Mouse (Mus musculus): ENCODE measurements around the gene Elp1. TPM values are rescaled to one million over a fixed set of nuclear protein-coding genes. Genes with fewer than 3 reads are reported as not detected.
A peak's percentile ranks its signal among the peaks of the same experiment; 100 is the strongest.

The Elp1 gene
- polyA plus RNA-seq, 1 experiment from 2014 or later: 9.7 TPM

- H3K4me3 ChIP-seq (ENCODE audit: low read depth, low read length): no peak overlapping the region
- no peaks in the 10 kb centered on the region for H3K9me3 ChIP-seq (ENCODE audit: control insufficient read depth)
- no peak for TF ChIP-seq CTCF (IDR thresholded peaks at IDR 0.05; ENCODE audit: low read depth)
- H3K4me1 ChIP-seq (replicated peaks; ENCODE audit: control insufficient read depth, insufficient read depth, low read length): no peaks in the 10 kb centered on the region
- no peak overlapping the region for H3K27ac ChIP-seq (ENCODE audit: low read depth, low read length)
- H3K4me2 ChIP-seq (replicated peaks; ENCODE audit: low read depth): no peak overlapping the region
- H3K9ac ChIP-seq (ENCODE audit: low read depth, low read length): no peak overlapping the region
- H3K27me3 ChIP-seq (replicated peaks; ENCODE audit: control insufficient read depth, insufficient read depth, low read length): no peaks in the 10 kb centered on the region
- 81% methylated on average over 7 of the region's 7 CpGs for WGBS
- no peak for ATAC-seq
- H3K36me3 ChIP-seq (ENCODE audit: control insufficient read depth, insufficient read depth): peaks cover 14% of the 10 kb centered on the region
Observed at GRCm38 (mm10) chr4:56829511-56829921, 27.4 kb upstream of the Elp1 start.

DNA sequence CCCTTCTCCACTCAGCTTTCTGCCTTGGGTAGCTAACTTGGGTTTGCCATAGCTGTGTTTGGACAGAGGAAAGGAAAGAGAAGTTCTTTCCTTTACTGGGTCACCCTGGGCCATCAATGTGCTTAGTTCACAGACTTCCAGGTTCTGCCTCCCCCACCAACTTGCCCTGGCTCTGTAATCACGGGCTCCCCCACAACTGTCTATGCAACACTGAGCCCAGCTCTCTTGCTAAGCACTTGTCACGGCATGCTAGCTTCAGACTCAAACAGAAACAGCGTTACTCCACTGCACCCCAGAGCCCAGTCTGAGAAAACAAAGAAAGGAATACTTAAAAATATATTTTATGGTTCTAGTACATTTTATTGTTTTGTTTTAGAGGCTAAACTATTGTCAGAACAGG is 26.8 kb upstream of the Elp1 start:
- H3K9ac ChIP-seq (ENCODE audit: low read depth, low read length): no peak overlapping the region
- H3K4me3 ChIP-seq (ENCODE audit: low read depth, low read length): no peak overlapping the region
- no peak overlapping the region for H3K4me2 ChIP-seq (replicated peaks; ENCODE audit: low read depth)
- no peak overlapping the region for H3K27ac ChIP-seq (ENCODE audit: low read depth, low read length)
- ATAC-seq: no peak
- no peak for TF ChIP-seq CTCF (IDR thresholded peaks at IDR 0.05; ENCODE audit: low read depth)
- H3K36me3 ChIP-seq (ENCODE audit: control insufficient read depth, insufficient read depth): peaks cover 14% of the 10 kb centered on the region
- H3K4me1 ChIP-seq (replicated peaks; ENCODE audit: control insufficient read depth, insufficient read depth, low read length): no peaks in the 10 kb centered on the region
- H3K27me3 ChIP-seq (replicated peaks; ENCODE audit: control insufficient read depth, insufficient read depth, low read length): no peaks in the 10 kb centered on the region
- 88% methylated on average over 3 of the region's 3 CpGs for WGBS
- H3K9me3 ChIP-seq (ENCODE audit: control insufficient read depth): no peaks in the 10 kb centered on the region

DNA sequence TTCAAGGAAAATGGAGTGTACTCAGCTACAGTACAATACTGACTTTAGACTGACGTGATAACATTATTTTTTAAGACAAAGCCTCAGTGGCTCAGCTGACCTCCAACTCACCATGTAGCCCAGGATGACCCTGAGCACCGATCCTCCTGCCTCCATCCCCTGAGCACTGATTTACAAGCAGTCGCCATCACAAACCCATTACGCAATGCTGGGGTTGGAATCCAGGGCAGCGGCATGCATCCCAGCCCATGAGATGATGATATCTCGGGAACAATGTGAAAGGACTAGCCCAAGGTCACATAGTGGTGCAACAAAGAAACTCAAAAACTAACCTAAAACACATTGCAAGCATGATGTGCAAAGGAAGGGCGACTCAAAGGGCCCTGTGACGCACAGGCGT is 22.1 kb upstream of the Elp1 start:
- no peak for TF ChIP-seq CTCF (IDR thresholded peaks at IDR 0.05; ENCODE audit: low read depth)
- no peak for ATAC-seq
- H3K36me3 ChIP-seq (ENCODE audit: control insufficient read depth, insufficient read depth): peaks cover 10% of the 10 kb centered on the region; the same call in 1 of the 2 replicates
- H3K9me3 ChIP-seq (ENCODE audit: control insufficient read depth): no peaks in the 10 kb centered on the region
- H3K4me1 ChIP-seq (replicated peaks; ENCODE audit: control insufficient read depth, insufficient read depth, low read length): no peaks in the 10 kb centered on the region
- WGBS: 87% methylated on average over 9 of the region's 9 CpGs
- H3K4me3 ChIP-seq (ENCODE audit: low read depth, low read length): no peak overlapping the region
- no peaks in the 10 kb centered on the region for H3K27me3 ChIP-seq (replicated peaks; ENCODE audit: control insufficient read depth, insufficient read depth, low read length)
- H3K9ac ChIP-seq (ENCODE audit: low read depth, low read length): no peak overlapping the region
- no peak overlapping the region for H3K27ac ChIP-seq (ENCODE audit: low read depth, low read length)
- no peak overlapping the region for H3K4me2 ChIP-seq (replicated peaks; ENCODE audit: low read depth)

GRCm38 (mm10) chr4:56820017-56820550 is 18.0 kb upstream of the Elp1 start:
- Histone ChIP-seq H3K27me3 (replicated peaks; ENCODE audit: control insufficient read depth, insufficient read depth, low read length) (no peaks in the 10 kb centered on the region), H3K9me3 (ENCODE audit: control insufficient read depth) (no peaks in the 10 kb centered on the region), H3K4me1 (replicated peaks; ENCODE audit: control insufficient read depth, insufficient read depth, low read length) (no peaks in the 10 kb centered on the region), H3K4me2 (replicated peaks; ENCODE audit: low read depth) (no peak overlapping the region), H3K36me3 (ENCODE audit: control insufficient read depth, insufficient read depth) (no peaks in the 10 kb centered on the region), H3K9ac (ENCODE audit: low read depth, low read length) (no peak overlapping the region), H3K27ac (ENCODE audit: low read depth, low read length) (no peak overlapping the region), H3K4me3 (ENCODE audit: low read depth, low read length) (no peak overlapping the region)
- ATAC-seq: no peak
- TF ChIP-seq CTCF (IDR thresholded peaks at IDR 0.05; ENCODE audit: low read depth): peak; percentile 71

DNA sequence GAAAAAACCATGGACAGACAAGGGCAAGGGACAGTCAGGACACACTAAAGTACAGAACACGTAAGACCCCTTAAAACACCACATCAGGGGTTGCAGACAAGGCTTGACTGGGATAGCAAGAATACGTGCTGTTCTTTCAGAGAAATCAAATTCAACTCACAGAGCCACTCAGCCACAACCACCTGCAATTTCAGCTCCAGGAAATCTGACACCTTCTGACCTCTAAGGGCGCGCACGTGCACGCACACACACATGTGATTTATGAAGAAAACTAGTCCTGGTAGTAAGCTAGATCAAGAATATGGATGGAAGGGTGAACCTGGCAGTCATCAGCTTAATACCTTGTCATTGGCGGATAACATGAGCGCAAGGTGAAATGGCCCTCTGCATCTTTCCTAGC is 13.0 kb upstream of the Elp1 start:
- Histone ChIP-seq H3K27ac (ENCODE audit: low read depth, low read length) (no peak overlapping the region), H3K9ac (ENCODE audit: low read depth, low read length) (no peak overlapping the region), H3K4me3 (ENCODE audit: low read depth, low read length) (no peak overlapping the region), H3K4me2 (replicated peaks; ENCODE audit: low read depth) (no peak overlapping the region), H3K9me3 (ENCODE audit: control insufficient read depth) (no peaks in the 10 kb centered on the region), H3K4me1 (replicated peaks; ENCODE audit: control insufficient read depth, insufficient read depth, low read length) (no peaks in the 10 kb centered on the region), H3K36me3 (ENCODE audit: control insufficient read depth, insufficient read depth) (0 out of 2 replicates have a peak, but pooled peaks cover 8% of the 10 kb centered on the region), H3K27me3 (replicated peaks; ENCODE audit: control insufficient read depth, insufficient read depth, low read length) (no peaks in the 10 kb centered on the region)
- TF ChIP-seq CTCF (IDR thresholded peaks at IDR 0.05; ENCODE audit: low read depth): no peak
- no peak for ATAC-seq
- WGBS: 80% methylated on average over 8 of the region's 8 CpGs

DNA sequence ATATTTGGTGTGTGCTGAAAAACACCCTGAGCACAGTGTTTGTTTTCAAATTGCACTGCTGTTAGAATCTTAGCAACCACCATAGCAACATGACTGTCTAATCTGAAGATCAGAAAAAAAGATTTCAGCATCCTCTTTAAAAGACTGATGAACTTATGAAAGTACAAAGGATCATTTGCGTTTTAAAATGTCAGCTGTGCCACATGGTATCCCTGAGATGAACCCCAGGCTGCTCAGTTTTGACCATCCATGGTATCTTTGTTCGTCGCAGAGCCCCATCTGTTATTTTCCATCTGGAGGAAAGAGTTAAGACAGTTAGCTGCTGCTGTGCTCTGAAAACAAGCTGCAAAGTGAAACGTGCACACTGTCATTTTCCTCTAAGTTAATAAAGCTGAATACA is 10.0 kb upstream of the Elp1 start:
- Histone ChIP-seq H3K36me3 (ENCODE audit: control insufficient read depth, insufficient read depth) (0 out of 2 replicates have a peak, but pooled peaks cover 8% of the 10 kb centered on the region), H3K9me3 (ENCODE audit: control insufficient read depth) (no peaks in the 10 kb centered on the region), H3K27ac (ENCODE audit: low read depth, low read length) (no peak overlapping the region), H3K9ac (ENCODE audit: low read depth, low read length) (no peak overlapping the region), H3K4me1 (replicated peaks; ENCODE audit: control insufficient read depth, insufficient read depth, low read length) (no peaks in the 10 kb centered on the region), H3K4me2 (replicated peaks; ENCODE audit: low read depth) (no peak overlapping the region), H3K4me3 (ENCODE audit: low read depth, low read length) (no peak overlapping the region), H3K27me3 (replicated peaks; ENCODE audit: control insufficient read depth, insufficient read depth, low read length) (no peaks in the 10 kb centered on the region)
- WGBS: 63% methylated on average over 4 of the region's 4 CpGs
- no peak for TF ChIP-seq CTCF (IDR thresholded peaks at IDR 0.05; ENCODE audit: low read depth)
- ATAC-seq: no peak

- TF ChIP-seq CTCF (IDR thresholded peaks at IDR 0.05; ENCODE audit: low read depth): no peak
- Histone ChIP-seq H3K9me3 (ENCODE audit: control insufficient read depth) (no peaks in the 10 kb centered on the region), H3K36me3 (ENCODE audit: control insufficient read depth, insufficient read depth) (peaks cover 10% of the 10 kb centered on the region), H3K27me3 (replicated peaks; ENCODE audit: control insufficient read depth, insufficient read depth, low read length) (no peaks in the 10 kb centered on the region), H3K4me3 (ENCODE audit: low read depth, low read length) (no peak overlapping the region), H3K4me2 (replicated peaks; ENCODE audit: low read depth) (no peak overlapping the region), H3K4me1 (replicated peaks; ENCODE audit: control insufficient read depth, insufficient read depth, low read length) (no peaks in the 10 kb centered on the region), H3K9ac (ENCODE audit: low read depth, low read length) (no peak overlapping the region), H3K27ac (ENCODE audit: low read depth, low read length) (no peak overlapping the region)
- ATAC-seq: no peak
- WGBS: 72% methylated on average over 3 of the region's 3 CpGs
Observed at GRCm38 (mm10) chr4:56811642-56812041, 9.5 kb upstream of the Elp1 start.
